Mouse (Mus musculus) forebrain, embryonic 10.5 days (tissue): ENCODE data around the gene Fancb. TPM values are rescaled to one million over a fixed set of nuclear protein-coding genes. Genes with fewer than 3 reads are reported as not detected.

Source experiments
- DNase-seq: peaks from one replicate; pipeline ENCODE4 v3.0.0-alpha.2; 2017; ENCODE audit warnings: low spot score; ENCODE audit errors: extremely low spot score
- H3K27ac ChIP-seq: fragments of 300-500 bp; sonication (generic); 2 replicates; pipeline ENCODE4 v1.5.1; 2016; ENCODE audit warnings: mild to moderate bottlenecking
- H3K27me3 ChIP-seq: fragments of 300-500 bp; sonication (generic); 2 replicates; pipeline ENCODE4 v1.6.1; 2016; ENCODE audit warnings: mild to moderate bottlenecking; ENCODE audit not compliant: poor library complexity, severe bottlenecking
- H3K36me3 ChIP-seq: fragments of 300-500 bp; sonication (generic); replicated peaks from 2 replicates; pipeline ENCODE4 v1.6.1; 2016; ENCODE audit warnings: mild to moderate bottlenecking, moderate library complexity
- H3K4me1 ChIP-seq: fragments of 300-500 bp; sonication (generic); 2 replicates; pipeline ENCODE4 v1.6.1; 2016
- H3K4me3 ChIP-seq: fragments of 300-500 bp; sonication (generic); 2 replicates; pipeline ENCODE4 v1.5.1; 2016; ENCODE audit warnings: mild to moderate bottlenecking, moderate library complexity
- H3K9me3 ChIP-seq: fragments of 300-500 bp; sonication (generic); 2 replicates; pipeline ENCODE4 v1.6.1; 2016; ENCODE audit warnings: mild to moderate bottlenecking, moderate library complexity
- WGBS: fragments of 180-500 bp; shearing (Covaris S2); methylation state at CpG from one replicate; pipeline ENCODE4 v1.1.7; 2016; 5-methylcytosine and 5-hydroxymethylcytosine counted together
- polyA plus RNA-seq: library from polyadenylated mRNA; unstranded; fragments of >200 nt; fragmentation: Nextera tagmentation; extraction: Ambion mirVana; gene quantifications from 2 replicates; pipeline ENCODE4 v1.2.1, GENCODE M21; 2016

Fancb gene
- 11.6 and 12.3 TPM in 2 replicates for polyA plus RNA-seq

GRCm38 (mm10) chrX:164980193-164980775 is at the start of gene Fancb, which contains the start of gene Mospd2:
Fancb (plus strand) TSS chrX:164980592.
Mospd2 (minus strand) TSS chrX:164980375.
- peak within 1 kb of the TSS; percentile 61 for H3K4me3 ChIP-seq
- no peaks in the 10 kb centered on the region; the same call in 1 of the 2 replicates for H3K36me3 ChIP-seq
- H3K4me1 ChIP-seq: peaks cover 11% of the 10 kb centered on the region
- H3K27ac ChIP-seq: peak within 1 kb of the TSS; percentile 83
- 14% methylated on average over 26 of the region's 26 CpGs for WGBS
- DNase-seq: peak; percentile 84
- peaks cover 56% of the 10 kb centered on the region for H3K27me3 ChIP-seq
- no peaks in the 10 kb centered on the region for H3K9me3 ChIP-seq

DNA sequence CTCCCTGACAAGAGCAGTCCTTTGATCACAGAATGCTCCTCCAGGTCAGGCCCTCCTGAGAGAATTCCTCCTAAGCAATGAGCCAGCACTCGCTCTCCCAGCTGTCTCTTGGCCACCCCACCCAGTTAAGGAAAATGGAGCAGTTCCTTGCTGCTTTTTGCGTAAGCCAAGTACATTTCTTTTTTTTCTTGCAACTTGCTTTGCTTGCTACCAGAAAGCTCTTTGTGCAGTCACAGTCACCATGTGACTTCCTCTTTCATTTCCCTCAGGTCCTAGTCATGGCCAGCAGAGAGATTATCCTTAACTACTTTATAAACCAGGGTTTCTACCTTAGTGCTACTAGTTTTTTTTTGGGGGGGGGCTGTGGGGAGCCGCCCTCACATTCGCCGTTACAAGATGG is 38.9 kb upstream of the Fancb start:
- no peak for DNase-seq
- H3K4me3 ChIP-seq: no peak overlapping the region
- H3K36me3 ChIP-seq: peaks cover 23% of the 10 kb centered on the region
- H3K4me1 ChIP-seq: no peaks in the 10 kb centered on the region
- WGBS: 92% methylated on average over 5 of the region's 5 CpGs
- H3K27ac ChIP-seq: no peak overlapping the region
- no peaks in the 10 kb centered on the region for H3K9me3 ChIP-seq
- H3K27me3 ChIP-seq: peaks cover 37% of the 10 kb centered on the region

- 79% methylated on average over 11 of the region's 11 CpGs for WGBS
- DNase-seq: no peak
- H3K36me3 ChIP-seq: peaks cover 10% of the 10 kb centered on the region
- no peaks in the 10 kb centered on the region for H3K4me1 ChIP-seq
- H3K27me3 ChIP-seq: peaks cover 23% of the 10 kb centered on the region
- H3K4me3 ChIP-seq: no peak overlapping the region
- H3K27ac ChIP-seq: no peak overlapping the region
- no peaks in the 10 kb centered on the region for H3K9me3 ChIP-seq
These were observed 28.4 kb upstream of the Fancb start for GRCm38 (mm10) chrX:164951858-164952576.

DNA sequence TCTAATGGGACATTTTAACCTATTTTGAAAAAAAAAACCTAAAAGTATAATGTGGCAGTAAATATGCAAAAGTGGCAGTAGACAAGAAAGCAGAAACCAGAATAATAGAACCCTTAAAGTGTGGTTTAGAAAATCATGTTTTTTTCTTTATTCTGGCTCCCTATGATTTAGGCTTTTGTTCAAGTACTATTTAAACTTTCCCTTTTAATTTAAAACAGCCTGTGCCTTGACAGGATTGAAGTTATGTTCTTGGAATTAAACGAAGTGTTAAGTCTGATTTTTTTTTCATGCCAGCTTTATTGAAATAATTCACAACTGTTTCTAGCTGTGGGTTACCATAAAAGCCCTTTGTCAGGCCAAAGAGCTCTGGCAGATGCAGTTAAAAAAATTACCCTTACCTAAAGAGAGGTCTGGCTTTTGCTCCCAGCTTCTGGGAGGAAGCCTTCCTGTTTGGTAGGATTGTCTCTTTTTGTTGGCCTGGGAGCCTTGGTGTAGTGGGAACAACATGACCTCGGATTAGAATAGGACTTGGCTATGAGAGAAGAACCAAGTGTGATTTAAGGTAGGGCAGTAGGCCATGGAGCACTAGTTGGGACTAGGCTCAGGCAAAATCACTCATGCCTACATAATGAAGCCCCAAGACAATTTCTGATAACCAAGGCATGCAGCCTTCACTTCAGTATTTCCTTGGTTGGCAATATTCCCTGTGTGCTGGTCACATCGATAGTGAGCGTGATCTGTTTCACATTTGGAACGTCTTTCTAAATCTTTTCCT is 27.6 kb upstream of the Fancb start:
- Histone ChIP-seq H3K9me3 (no peaks in the 10 kb centered on the region), H3K36me3 (peaks cover 9% of the 10 kb centered on the region), H3K27me3 (peaks cover 23% of the 10 kb centered on the region), H3K27ac (no peak overlapping the region), H3K4me1 (no peaks in the 10 kb centered on the region), H3K4me3 (no peak overlapping the region)
- WGBS: 80% methylated on average over 5 of the region's 5 CpGs
- no peak for DNase-seq

- H3K27ac ChIP-seq: no peak overlapping the region
- DNase-seq: no peak
- no peaks in the 10 kb centered on the region for H3K9me3 ChIP-seq
- peaks cover 61% of the 10 kb centered on the region for H3K27me3 ChIP-seq
- H3K36me3 ChIP-seq: peaks cover 12% of the 10 kb centered on the region
- no peaks in the 10 kb centered on the region for H3K4me1 ChIP-seq
- 94% methylated on average over 3 of the region's 3 CpGs for WGBS
- no peak overlapping the region for H3K4me3 ChIP-seq
These were observed 14.5 kb upstream of the Fancb start for GRCm38 (mm10) chrX:164965750-164966448.

GRCm38 (mm10) chrX:164971206-164971605 is 9.2 kb upstream of the Fancb start:
- Histone ChIP-seq H3K4me1 (no peaks in the 10 kb centered on the region), H3K4me3 (no peak overlapping the region), H3K27me3 (peaks cover 53% of the 10 kb centered on the region), H3K27ac (no peak overlapping the region), H3K36me3 (no peaks in the 10 kb centered on the region), H3K9me3 (no peaks in the 10 kb centered on the region)
- WGBS: 81% methylated on average over 3 of the region's 3 CpGs
- no peak for DNase-seq

- H3K4me1 ChIP-seq: peaks cover 11% of the 10 kb centered on the region
- H3K27ac ChIP-seq: no peak overlapping the region
- WGBS: 95% methylated on average over 2 of the region's 2 CpGs
- H3K27me3 ChIP-seq: peaks cover 56% of the 10 kb centered on the region
- no peak for DNase-seq
- H3K9me3 ChIP-seq: no peaks in the 10 kb centered on the region
- H3K36me3 ChIP-seq: no peaks in the 10 kb centered on the region; the same call in 1 of the 2 replicates
- H3K4me3 ChIP-seq: peak overlapping the region; percentile 61
These were observed 1.5 kb upstream of the Fancb start for GRCm38 (mm10) chrX:164978866-164979265.

DNA sequence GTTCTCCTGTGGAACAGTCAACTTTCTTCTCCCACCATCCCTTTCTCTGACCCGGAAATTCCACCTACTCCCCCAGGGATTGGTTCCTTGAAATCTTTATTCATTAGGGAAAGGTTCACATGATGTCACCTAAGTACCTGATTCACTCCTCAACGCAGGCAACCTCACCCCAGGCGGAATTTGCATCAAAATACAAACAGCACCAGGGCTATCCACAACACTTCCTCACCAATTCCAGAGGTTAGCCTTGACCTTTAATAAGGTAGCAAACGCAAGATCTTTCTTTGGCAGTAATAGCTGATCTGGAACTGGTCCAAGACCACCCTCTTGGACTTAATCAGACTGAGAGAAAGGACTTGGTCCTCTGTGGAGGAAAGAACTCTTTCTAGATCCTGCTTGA is 22.7 kb downstream of the Fancb start:
- Histone ChIP-seq H3K36me3 (no peaks in the 10 kb centered on the region), H3K4me3 (no peak overlapping the region), H3K27me3 (peaks cover 70% of the 10 kb centered on the region), H3K9me3 (no peaks in the 10 kb centered on the region), H3K4me1 (no peaks in the 10 kb centered on the region), H3K27ac (no peak overlapping the region)
- no peak for DNase-seq
- 41% methylated on average over 4 of the region's 4 CpGs for WGBS

DNA sequence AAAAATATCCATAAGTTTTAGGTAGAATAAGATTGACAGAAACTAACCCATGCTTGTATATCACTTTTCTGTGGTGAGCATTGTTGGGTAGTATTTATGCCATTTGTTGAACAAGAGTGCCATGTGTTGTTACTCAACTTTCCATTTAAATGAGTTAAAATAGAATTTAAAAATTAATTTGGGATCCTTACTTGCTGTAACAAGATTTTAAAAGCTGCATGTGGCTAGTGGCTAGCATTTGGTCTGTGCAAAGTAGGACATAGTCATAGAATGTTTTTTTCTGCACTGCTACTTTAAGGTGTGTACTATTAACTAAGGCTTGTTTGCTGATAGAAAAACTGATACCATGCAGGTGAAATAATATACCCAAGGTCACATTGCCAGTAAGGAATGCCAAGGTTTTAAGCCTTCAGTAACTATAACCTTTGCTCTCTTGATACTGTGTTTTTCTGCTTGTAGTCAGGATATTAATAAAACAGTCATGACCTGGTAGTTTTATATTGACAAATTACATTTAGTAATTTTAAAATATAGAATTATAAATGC is 24.5 kb downstream of the Fancb start, which contains the start of gene Gm17604:
Gm17604 (minus strand) TSS at position 51 of the 546 bp plus-strand sequence.
- Histone ChIP-seq H3K27me3 (peaks cover 65% of the 10 kb centered on the region), H3K9me3 (no peaks in the 10 kb centered on the region), H3K4me1 (no peaks in the 10 kb centered on the region), H3K27ac (no peak within 1 kb of the TSS), H3K4me3 (no peak within 1 kb of the TSS), H3K36me3 (no peaks in the 10 kb centered on the region)
- DNase-seq: no peak

Other genes starting within 250 kb of the Fancb start
- gene Mospd2, start 217 bp upstream of the Fancb start, polyA plus RNA-seq: 11.9 and 12.8 TPM in 2 replicates
- not detected in 2 replicates for gene Gm17604, start 24.2 kb downstream of the Fancb start, polyA plus RNA-seq